Mouse (Mus musculus) erythroblast, embryonic 14.5 days (primary cell): ENCODE measurements around the gene Sipa1l3.

ENCODE experiments used
- GATA1 ChIP-seq: IDR thresholded peaks from 2 replicates; pipeline ENCODE4 v1.6.1; 2012; ENCODE audit warnings: low read length, inconsistent platforms, mixed read lengths
- TAL1 ChIP-seq: IDR thresholded peaks from 3 replicates; pipeline ENCODE4 v1.6.1; 2012; ENCODE audit warnings: low read length, inconsistent platforms, mixed read lengths

GRCm38 (mm10) chr7:29457772-29458171 lies 60.7 kb downstream of the Sipa1l3 start:
- TF ChIP-seq GATA1 (no peak), TAL1 (no peak)
